In genomic region chr5:65156853-65157252, GRCm38 (mm10) we compare ENCODE assay signal across 8 mouse cellular contexts. TPM values are rescaled to one million over a fixed set of nuclear protein-coding genes. Genes with fewer than 3 reads are reported as not detected.
A peak's percentile ranks its signal among the peaks of the same experiment; 100 is the strongest.
DNase-seq lines count a peak whose midpoint lies in the region; ATAC-seq lines count a peak whose summit lies in the region.

No protein-coding gene starts in this region.

- peaks cover 3% of the 10 kb centered on the region; the same call in 1 of the 2 replicates for H3K9me3 ChIP-seq in heart, embryonic 16.5 days (replicated peaks; ENCODE audit: control insufficient read depth, low read length)

- H3K27ac ChIP-seq in heart, embryonic 16.5 days (ENCODE audit: low read length), result 0 out of 2 replicates have a peak overlapping the region, but pooled peaks have one; percentile 35

- no peak overlapping the region for H3K9ac ChIP-seq in heart, embryonic 16.5 days (ENCODE audit: low read length)

- H3K27me3 ChIP-seq in heart, embryonic 16.5 days (ENCODE audit: control insufficient read depth, insufficient read depth, low read length), result no peaks in the 10 kb centered on the region

- no peak overlapping the region for H3K4me3 ChIP-seq in heart, embryonic 16.5 days (ENCODE audit: low read length)

- H3K36me3 ChIP-seq in heart, embryonic 16.5 days (ENCODE audit: control insufficient read depth, insufficient read depth), result peaks cover 10% of the 10 kb centered on the region

- H3K4me1 ChIP-seq in heart, embryonic 16.5 days (ENCODE audit: control insufficient read depth, insufficient read depth, low read length), result no peaks in the 10 kb centered on the region

- WGBS in heart, embryonic 16.5 days, result 71% methylated on average over 2 of the region's 2 CpGs

- H3K4me2 ChIP-seq in heart, embryonic 16.5 days (ENCODE audit: low read depth, low read length), result no peak overlapping the region

- no peak for ATAC-seq in heart, embryonic 16.5 days (replicated peaks; ENCODE audit: extremely low read depth, insufficient read depth, low FRiP score)
- ATAC-seq in megakaryocyte, adult 5-6 weeks (ENCODE audit: poor library complexity, severe bottlenecking), result peak; percentile 83
- no peak for ATAC-seq in activated CD4-positive, CD25-positive, alpha-beta regulatory T cell, adult 4 months

- DNase-seq in cerebellum, postnatal 14 days, result peak; percentile 32 to 61
- no peak for DNase-seq in cerebellum, adult 11-12 months
- DNase-seq in 416B (ENCODE audit: low read depth), result peak; percentile 45
- DNase-seq in adrenal gland, postnatal 14 days, result peak; percentile 65
- DNase-seq in layer of hippocampus, adult 9-10 months (ENCODE audit: low spot score), result no peak

RNA-seq across cellular contexts. Expression of gene Wdr19, which starts 42.6 kb away (rescaled TPM):
- 8.3 and 9.0 TPM in 2 replicates for total RNA-seq in adrenal gland, postnatal 14 days (2021)
- 5.0 and 5.6 TPM in 2 replicates for polyA plus RNA-seq in heart, embryonic 16.5 days (2015; fragmentation: Nextera tagmentation; extraction: Ambion mirVana)
- 0.36 and 0.89 TPM in 2 replicates for total RNA-seq in megakaryocyte, adult 5-6 weeks (2015)
- total RNA-seq in megakaryocyte, adult 5-6 weeks (2017), result 0.37 and 1.6 TPM in 2 replicates
- 1 to 10 TPM; 2.5 to 3.2 TPM for polyA plus RNA-seq in activated CD4-positive, CD25-positive, alpha-beta regulatory T cell, adult 4 months (2017; shearing (Covaris generic))

RNA-seq across cellular contexts. Expression of gene Klhl5, which starts 49.5 kb away (rescaled TPM):
- 46.2 and 53.2 TPM in 2 replicates for total RNA-seq in adrenal gland, postnatal 14 days (2021)
- 10.2 and 13.7 TPM in 2 replicates for polyA plus RNA-seq in heart, embryonic 16.5 days (2015; fragmentation: Nextera tagmentation; extraction: Ambion mirVana)
- total RNA-seq in megakaryocyte, adult 5-6 weeks (2015), result 63.3 and 74.9 TPM in 2 replicates
- total RNA-seq in megakaryocyte, adult 5-6 weeks (2017), result 47.5 and 50.7 TPM in 2 replicates
- polyA plus RNA-seq in activated CD4-positive, CD25-positive, alpha-beta regulatory T cell, adult 4 months (2017; shearing (Covaris generic)), result 1 to 10 TPM; 5.0 to 9.7 TPM

Comparison
In these comparisons a context has a peak if more than half of its experiments do, and no peak if none do; other contexts are left out.
1. DNase-seq: peak in cerebellum, postnatal 14 days (2 of 2), 416B (single experiment) and adrenal gland, postnatal 14 days (single experiment); none in cerebellum, adult 11-12 months (single experiment) and layer of hippocampus, adult 9-10 months (single experiment).